Mouse (Mus musculus) liver, embryonic 14.5 days (tissue): ENCODE measurements at regions not wholly inside any gene's neighbourhood (a gene's known extent, or its start where the extent isn't known, plus 50 kb on each side); places are given as distances from the start of the nearest gene placed in this dataset.

Source experiments
- CTCF ChIP-seq: IDR thresholded peaks from 2 replicates; pipeline ENCODE4 v1.5.1; 2016; ENCODE audit warnings: antibody characterized with exemption, low read depth, control low read depth
- EP300 ChIP-seq: IDR thresholded peaks from 2 replicates; pipeline ENCODE4 v1.6.1; 2016; ENCODE audit warnings: antibody characterized with exemption, low read depth

GRCm38 (mm10) chr9:113433424-113433823 lies 274.6 kb downstream of the Pdcd6ip start:
- TF ChIP-seq CTCF, result no peak
- TF ChIP-seq EP300, result no peak
